Mouse (Mus musculus) thymus, adult 2 months (tissue): ENCODE results near the gene Apoc2. TPM values are rescaled to one million over a fixed set of nuclear protein-coding genes. Genes with fewer than 3 reads are reported as not detected.

Source experiments
- DNase-seq: peaks from one replicate; pipeline ENCODE4 v3.0.0; 2021
- H3K27ac ChIP-seq: fragments of 200-500 bp; 2 replicates; pipeline ENCODE4 v1.5.1; 2012; ENCODE audit warnings: low read length, control low read depth; ENCODE audit not compliant: control insufficient read depth, insufficient read depth
- H3K27me3 ChIP-seq: fragments of 200-500 bp; 2 replicates; pipeline ENCODE4 v1.6.1; 2012; ENCODE audit warnings: mild to moderate bottlenecking, low read length, moderate library complexity, mixed read lengths; ENCODE audit not compliant: control insufficient read depth, insufficient read depth
- H3K36me3 ChIP-seq: fragments of 200-500 bp; 2 replicates; pipeline ENCODE4 v1.6.1; 2012; ENCODE audit warnings: mild to moderate bottlenecking, low read length, moderate library complexity; ENCODE audit not compliant: control insufficient read depth, insufficient read depth
- H3K4me1 ChIP-seq: fragments of 200-500 bp; replicated peaks from 2 replicates; pipeline ENCODE4 v1.6.1; 2012; ENCODE audit warnings: low read length; ENCODE audit not compliant: control insufficient read depth, insufficient read depth
- H3K4me3 ChIP-seq: fragments of 200-500 bp; 2 replicates; pipeline ENCODE4 v1.5.1; 2012; ENCODE audit warnings: mild to moderate bottlenecking, low read length, control low read depth, moderate library complexity; ENCODE audit not compliant: control insufficient read depth, insufficient read depth
- CTCF ChIP-seq: fragments of 200-500 bp; IDR thresholded peaks from 2 replicates; pipeline ENCODE4 v1.5.1; 2012; ENCODE audit warnings: mild to moderate bottlenecking, control low read depth, low read length, moderate library complexity, borderline replicate concordance; ENCODE audit not compliant: control insufficient read depth, poor library complexity, insufficient read depth; ENCODE audit errors: extremely low read depth
- POLR2A ChIP-seq: fragments of 200-500 bp; IDR thresholded peaks from 2 replicates; pipeline ENCODE4 v1.6.1; 2012; ENCODE audit warnings: mild to moderate bottlenecking, low read length, control low read depth, moderate library complexity; ENCODE audit not compliant: control insufficient read depth, poor library complexity, insufficient read depth; ENCODE audit errors: extremely low read depth
- whole genome bisulfite sequencing: fragments of 180-500 bp; shearing (Covaris S2); methylation state at CpG from one replicate; pipeline ENCODE4 v1.1.7; 2018; 5-methylcytosine and 5-hydroxymethylcytosine counted together
- polyA plus RNA-seq: library from polyadenylated mRNA; depleted of rRNA; stranded (reverse); fragments of >200 nt; gene quantifications from 2 replicates; pipeline ENCODE4 v1.2.3, GENCODE M21; 2012

Apoc2 gene
- polyA plus RNA-seq, 1 experiment: 6.7 TPM

- no peak overlapping the region for H3K27ac ChIP-seq
- no peak for DNase-seq
- TF ChIP-seq CTCF: no peak
- peaks cover 13% of the 10 kb centered on the region for H3K4me1 ChIP-seq
- H3K4me3 ChIP-seq: no peak overlapping the region
- WGBS: 93% methylated on average over 10 of the region's 10 CpGs
- H3K27me3 ChIP-seq: no peaks in the 10 kb centered on the region
- H3K36me3 ChIP-seq: no peaks in the 10 kb centered on the region
These were observed 16.8 kb upstream of the Apoc2 start for GRCm38 (mm10) chr7:19694336-19695212.

- Histone ChIP-seq H3K27ac (no peak overlapping the region), H3K4me1 (peaks cover 3% of the 10 kb centered on the region), H3K36me3 (no peaks in the 10 kb centered on the region), H3K4me3 (no peak overlapping the region), H3K27me3 (no peaks in the 10 kb centered on the region)
- WGBS: 50% methylated on average over 10 of the region's 10 CpGs
- DNase-seq: no peak
- TF ChIP-seq POLR2A (no peak), CTCF (no peak)
These were observed 15.7 kb upstream of the Apoc2 start for GRCm38 (mm10) chr7:19693421-19693820.

- H3K27me3 ChIP-seq: no peaks in the 10 kb centered on the region
- H3K36me3 ChIP-seq: no peaks in the 10 kb centered on the region
- no peak for DNase-seq
- H3K4me3 ChIP-seq: no peak within 1 kb of the TSS
- H3K27ac ChIP-seq: no peak within 1 kb of the TSS
- 93% methylated on average over 28 of the region's 28 CpGs for WGBS
- no peaks in the 10 kb centered on the region for H3K4me1 ChIP-seq
- no peak for TF ChIP-seq CTCF
- no peak for TF ChIP-seq POLR2A
These were observed 14.4 kb upstream of the Apoc2 start, which contains the start of gene Apoc1 for GRCm38 (mm10) chr7:19691873-19692865. Gene Apoc1, minus strand, starts transcription at chr7:19692660.

GRCm38 (mm10) chr7:19691434-19691833, 13.7 kb upstream of the Apoc2 start:
- Histone ChIP-seq H3K4me3 (no peak overlapping the region), H3K36me3 (no peaks in the 10 kb centered on the region), H3K27me3 (no peaks in the 10 kb centered on the region), H3K4me1 (no peaks in the 10 kb centered on the region), H3K27ac (no peak overlapping the region)
- no peak for TF ChIP-seq CTCF
- 93% methylated on average over 6 of the region's 6 CpGs for WGBS
- no peak for DNase-seq

GRCm38 (mm10) chr7:19690845-19691244, 13.1 kb upstream of the Apoc2 start:
- H3K36me3 ChIP-seq: no peaks in the 10 kb centered on the region
- H3K4me3 ChIP-seq: no peak overlapping the region
- DNase-seq: no peak
- no peaks in the 10 kb centered on the region for H3K27me3 ChIP-seq
- whole genome bisulfite sequencing: 93% methylated on average over 4 of the region's 4 CpGs
- TF ChIP-seq CTCF (no peak), POLR2A (no peak)
- H3K27ac ChIP-seq: no peak overlapping the region
- H3K4me1 ChIP-seq: no peaks in the 10 kb centered on the region

GRCm38 (mm10) chr7:19688611-19689010, 10.9 kb upstream of the Apoc2 start:
- H3K4me3 ChIP-seq: no peak overlapping the region
- H3K4me1 ChIP-seq: no peaks in the 10 kb centered on the region
- no peaks in the 10 kb centered on the region for H3K36me3 ChIP-seq
- no peak overlapping the region for H3K27ac ChIP-seq
- TF ChIP-seq POLR2A (no peak), CTCF (no peak)
- H3K27me3 ChIP-seq: no peaks in the 10 kb centered on the region
- no peak for DNase-seq
- WGBS: 95% methylated on average over 2 of the region's 2 CpGs
